Mouse (Mus musculus): ENCODE measurements around the gene Olfr1393. TPM values are rescaled to one million over a fixed set of nuclear protein-coding genes. Genes with fewer than 3 reads are reported as not detected.
"Not testable (repeated sequence)": the region's sequence is repeated elsewhere in the genome, so short reads cannot be mapped to it uniquely, and the experiment has no call there.

Gene Olfr1393
- total RNA-seq, 4 experiments from 2014 or later, result not detected

GRCm38 (mm10) chr11:49250422-49251379 is 27.4 kb upstream of the Olfr1393 start:
- DNase-seq (ENCODE audit: low spot score in 2 of 2), result peak; percentile 85 to 87

- no peak for DNase-seq (ENCODE audit: low spot score in 2 of 2)
These were observed 26.7 kb upstream of the Olfr1393 start for GRCm38 (mm10) chr11:49251380-49251761.

GRCm38 (mm10) chr11:49252048-49252447 is 26.1 kb upstream of the Olfr1393 start:
- no peak for DNase-seq (ENCODE audit: low spot score in 2 of 2)

- DNase-seq (ENCODE audit: low spot score in 2 of 2), result no peak
These were observed 25.1 kb upstream of the Olfr1393 start for GRCm38 (mm10) chr11:49253035-49253434.

GRCm38 (mm10) chr11:49259296-49259695 is 18.8 kb upstream of the Olfr1393 start:
- DNase-seq (ENCODE audit: low spot score in 2 of 2), result no peak

- DNase-seq (ENCODE audit: low spot score in 2 of 2), result no peak
These were observed 18.3 kb upstream of the Olfr1393 start for GRCm38 (mm10) chr11:49259829-49260228.

GRCm38 (mm10) chr11:49260598-49261312 is 17.3 kb upstream of the Olfr1393 start:
- DNase-seq (ENCODE audit: low spot score in 2 of 2), result no peak

GRCm38 (mm10) chr11:49261313-49261855 is 16.7 kb upstream of the Olfr1393 start:
- DNase-seq (ENCODE audit: low spot score in 2 of 2), result no peak

- DNase-seq (ENCODE audit: low spot score in 2 of 2), result no peak
These were observed 15.8 kb upstream of the Olfr1393 start for GRCm38 (mm10) chr11:49262286-49262685.

- no peak for DNase-seq (ENCODE audit: low spot score in 2 of 2)
These were observed 15.0 kb upstream of the Olfr1393 start for GRCm38 (mm10) chr11:49263149-49263548.

GRCm38 (mm10) chr11:49264081-49264480 is 14.0 kb upstream of the Olfr1393 start:
- no peak for DNase-seq (ENCODE audit: low spot score in 2 of 2)

GRCm38 (mm10) chr11:49264622-49265021 is 13.5 kb upstream of the Olfr1393 start:
- DNase-seq (ENCODE audit: low spot score in 2 of 2), result no peak

- no peak for DNase-seq (ENCODE audit: low spot score in 2 of 2)
These were observed 13.0 kb upstream of the Olfr1393 start for GRCm38 (mm10) chr11:49265101-49265500.

GRCm38 (mm10) chr11:49266671-49267070 is 11.4 kb upstream of the Olfr1393 start:
- DNase-seq (ENCODE audit: low spot score in 2 of 2), result no peak

GRCm38 (mm10) chr11:49267316-49267715 is 10.8 kb upstream of the Olfr1393 start:
- no peak for DNase-seq (ENCODE audit: low spot score in 2 of 2)

- DNase-seq (ENCODE audit: low spot score in 2 of 2), result no peak
These were observed 10.0 kb upstream of the Olfr1393 start for GRCm38 (mm10) chr11:49267970-49268579.

- DNase-seq (ENCODE audit: low spot score in 2 of 2), result no peak
These were observed 8.3 kb upstream of the Olfr1393 start for GRCm38 (mm10) chr11:49269761-49270160.

GRCm38 (mm10) chr11:49270368-49270767 is 7.7 kb upstream of the Olfr1393 start:
- no peak for DNase-seq (ENCODE audit: low spot score in 2 of 2)

- no peak for DNase-seq (ENCODE audit: low spot score in 2 of 2)
These were observed 6.8 kb upstream of the Olfr1393 start for GRCm38 (mm10) chr11:49271334-49271733.

GRCm38 (mm10) chr11:49273834-49274519 is 4.1 kb upstream of the Olfr1393 start:
- no peak for DNase-seq (ENCODE audit: low spot score in 2 of 2)

GRCm38 (mm10) chr11:49284982-49285381 is 6.9 kb downstream of the Olfr1393 start, which contains the start of gene Olfr1392:
Gene Olfr1392, plus strand, starts transcription at chr11:49285282.
- not testable (repeated sequence) for DNase-seq (ENCODE audit: low spot score in 2 of 2)

All from gastrocnemius, adult 8-10 months (tissue).